Mouse (Mus musculus) hindbrain, embryonic 16.5 days (tissue): ENCODE results near the gene Fam162b. TPM values are rescaled to one million over a fixed set of nuclear protein-coding genes. Genes with fewer than 3 reads are reported as not detected.

Source experiments
- ATAC-seq: fragments of 200-750 bp; cut with Nextera tagmentation; 2 replicates; pipeline ENCODE4 v1.8.0; 2017; ENCODE audit warnings: moderate TSS enrichment, moderate library complexity
- H3K27ac ChIP-seq: fragments of 300-500 bp; sonication (generic); 2 replicates; pipeline ENCODE4 v1.5.1; 2014; ENCODE audit warnings: low read depth, mild to moderate bottlenecking, control low read depth, low read length, moderate library complexity
- H3K27me3 ChIP-seq: fragments of 300-500 bp; sonication (generic); replicated peaks from 2 replicates; pipeline ENCODE4 v1.6.1; 2014; ENCODE audit warnings: low read length; ENCODE audit not compliant: control insufficient read depth, insufficient read depth
- H3K36me3 ChIP-seq: fragments of 300-500 bp; sonication (generic); 2 replicates; pipeline ENCODE4 v1.6.1; 2014; ENCODE audit warnings: mild to moderate bottlenecking, low read length, moderate library complexity, mixed read lengths; ENCODE audit not compliant: control insufficient read depth, insufficient read depth
- H3K4me1 ChIP-seq: fragments of 300-500 bp; sonication (generic); 2 replicates; pipeline ENCODE4 v1.6.1; 2014; ENCODE audit warnings: low read depth, low read length; ENCODE audit not compliant: control insufficient read depth, insufficient read depth
- H3K4me2 ChIP-seq: fragments of 300-500 bp; sonication (generic); 2 replicates; pipeline ENCODE4 v1.6.1; 2014; ENCODE audit warnings: mild to moderate bottlenecking, low read length, control low read depth, moderate library complexity
- H3K4me3 ChIP-seq: fragments of 300-500 bp; sonication (generic); 2 replicates; pipeline ENCODE4 v1.5.1; 2014; ENCODE audit warnings: mild to moderate bottlenecking, low read length, control low read depth, moderate library complexity
- H3K9ac ChIP-seq: fragments of 300-500 bp; sonication (generic); 2 replicates; pipeline ENCODE4 v1.6.1; 2014; ENCODE audit warnings: low read depth, mild to moderate bottlenecking, control low read depth, low read length, moderate library complexity
- H3K9me3 ChIP-seq: fragments of 300-500 bp; sonication (generic); 2 replicates; pipeline ENCODE4 v1.6.1; 2014; ENCODE audit warnings: mild to moderate bottlenecking, low read length, moderate library complexity; ENCODE audit not compliant: control insufficient read depth
- WGBS: fragments of 180-500 bp; shearing (Covaris S2); extraction: QIAGEN DNeasy Blood & Tissue Kit; methylation state at CpG from one replicate; pipeline ENCODE4 v1.1.7; 2014; 5-methylcytosine and 5-hydroxymethylcytosine counted together
- polyA plus RNA-seq: library from polyadenylated mRNA; unstranded; fragments of >200 nt; fragmentation: Nextera tagmentation; extraction: Ambion mirVana; gene quantifications from 2 replicates; pipeline ENCODE4 v1.2.1, GENCODE M21; 2015

Gene Fam162b
- 2.2 and 2.8 TPM in 2 replicates for polyA plus RNA-seq

DNA sequence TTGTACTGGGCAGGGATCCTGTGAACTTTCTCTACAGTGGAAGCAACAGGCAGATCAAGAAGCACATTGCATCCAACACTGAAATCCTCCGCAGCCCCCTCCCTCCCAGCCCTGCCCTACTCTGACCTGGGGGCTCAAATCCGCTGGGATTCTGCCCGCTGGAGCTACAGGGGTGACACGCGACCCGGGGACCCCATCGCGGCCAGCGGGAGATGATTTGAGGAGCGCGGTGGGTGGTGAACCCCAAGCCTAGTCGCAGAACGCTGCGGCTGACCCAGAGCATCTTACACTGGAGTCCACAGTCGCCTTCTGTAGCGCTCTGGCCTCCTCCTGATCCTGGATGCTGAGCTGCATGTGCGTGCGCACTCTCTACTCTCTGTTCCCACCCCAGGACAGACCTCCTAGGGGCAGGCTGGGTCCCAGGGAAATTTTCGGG, at the start of gene Fam162b:
TSS of gene Fam162b (minus strand) at position 379 of the 436 bp plus-strand sequence.
- peak within 1 kb of the TSS; percentile 69 for H3K4me2 ChIP-seq
- H3K27me3 ChIP-seq: peaks cover 4% of the 10 kb centered on the region
- 3% methylated on average over 19 of the region's 19 CpGs for WGBS
- 0 out of 2 replicates have a peak, but pooled peaks have one; percentile 58 for ATAC-seq
- peaks cover 6% of the 10 kb centered on the region for H3K4me1 ChIP-seq
- H3K4me3 ChIP-seq: peak within 1 kb of the TSS; percentile 37
- H3K9ac ChIP-seq: peak within 1 kb of the TSS; percentile 29
- H3K36me3 ChIP-seq: no peaks in the 10 kb centered on the region
- no peaks in the 10 kb centered on the region for H3K9me3 ChIP-seq
- H3K27ac ChIP-seq: no peak within 1 kb of the TSS

DNA sequence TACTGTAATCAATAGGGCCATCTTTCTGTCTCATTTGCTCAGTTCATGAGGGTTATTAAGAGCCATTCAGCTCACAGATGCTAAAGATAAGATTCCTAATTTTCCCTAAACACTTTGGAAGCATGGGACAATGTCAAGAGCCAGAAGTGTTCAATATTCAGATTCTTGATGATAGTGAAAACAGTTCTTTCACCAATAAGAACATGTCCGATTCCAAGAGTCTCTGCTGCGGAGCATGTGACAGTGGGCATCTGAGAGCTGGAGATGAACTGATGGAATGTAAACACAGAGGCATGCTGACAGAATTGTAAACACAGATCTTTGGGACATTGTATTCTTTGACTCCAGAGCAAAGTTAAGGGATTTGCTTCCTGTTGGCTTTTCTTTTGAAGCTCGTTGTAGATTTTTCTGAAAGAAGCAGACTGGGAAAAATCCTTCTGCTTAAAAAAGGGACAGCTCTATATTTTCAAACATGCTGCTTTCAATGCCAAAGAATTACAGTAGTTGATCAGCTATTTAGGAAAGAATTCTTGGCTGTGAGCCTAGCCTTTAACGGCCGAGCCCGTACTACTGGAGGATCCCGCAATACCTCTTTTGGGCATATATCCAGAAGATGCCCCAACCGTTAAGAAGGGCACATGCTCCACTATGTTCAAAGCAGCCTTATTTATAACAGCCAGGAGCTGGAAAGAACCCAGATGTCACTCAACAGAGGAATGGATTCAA, 41.3 kb upstream of the Fam162b start, which contains the start of gene Gprc6a:
TSS of gene Gprc6a (minus strand) at position 51 of the 726 bp plus-strand sequence.
- WGBS: 45% methylated on average over 8 of the region's 8 CpGs
- ATAC-seq: no peak

DNA sequence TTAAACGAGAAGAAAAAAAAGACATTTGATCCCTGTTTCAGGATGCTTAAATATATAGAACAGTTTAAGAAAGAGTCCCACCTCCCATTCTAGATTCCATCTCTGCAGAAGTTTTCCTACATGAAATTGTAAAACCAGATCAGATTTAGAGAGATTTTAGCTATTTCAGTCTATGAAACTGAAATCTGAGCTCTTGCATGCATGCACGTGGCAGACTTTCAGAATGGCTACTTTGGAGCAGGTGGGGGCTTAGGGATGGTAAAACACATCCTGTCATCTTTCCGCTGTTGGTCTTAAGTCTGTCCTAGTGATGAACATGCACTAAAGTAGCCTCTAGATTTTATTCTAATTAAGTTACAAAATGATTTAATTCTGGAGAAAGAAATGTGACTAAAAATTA, 30.9 kb upstream of the Fam162b start:
- H3K4me1 ChIP-seq: no peaks in the 10 kb centered on the region
- no peak overlapping the region for H3K4me2 ChIP-seq
- no peaks in the 10 kb centered on the region for H3K27me3 ChIP-seq
- no peak for ATAC-seq
- H3K27ac ChIP-seq: no peak overlapping the region
- no peaks in the 10 kb centered on the region for H3K9me3 ChIP-seq
- no peaks in the 10 kb centered on the region for H3K36me3 ChIP-seq
- H3K9ac ChIP-seq: no peak overlapping the region
- WGBS: 94% methylated on average over 3 of the region's 3 CpGs
- no peak overlapping the region for H3K4me3 ChIP-seq

More for the DNA sequence above, 41.3 kb upstream of the Fam162b start, which contains the start of gene Gprc6a:
- no peak within 1 kb of the TSS for H3K4me2 ChIP-seq
- H3K9ac ChIP-seq: no peak within 1 kb of the TSS
- H3K9me3 ChIP-seq: no peaks in the 10 kb centered on the region
- no peaks in the 10 kb centered on the region for H3K4me1 ChIP-seq
- no peaks in the 10 kb centered on the region for H3K36me3 ChIP-seq
- H3K4me3 ChIP-seq: no peak within 1 kb of the TSS
- H3K27ac ChIP-seq: no peak within 1 kb of the TSS
- no peaks in the 10 kb centered on the region for H3K27me3 ChIP-seq

DNA sequence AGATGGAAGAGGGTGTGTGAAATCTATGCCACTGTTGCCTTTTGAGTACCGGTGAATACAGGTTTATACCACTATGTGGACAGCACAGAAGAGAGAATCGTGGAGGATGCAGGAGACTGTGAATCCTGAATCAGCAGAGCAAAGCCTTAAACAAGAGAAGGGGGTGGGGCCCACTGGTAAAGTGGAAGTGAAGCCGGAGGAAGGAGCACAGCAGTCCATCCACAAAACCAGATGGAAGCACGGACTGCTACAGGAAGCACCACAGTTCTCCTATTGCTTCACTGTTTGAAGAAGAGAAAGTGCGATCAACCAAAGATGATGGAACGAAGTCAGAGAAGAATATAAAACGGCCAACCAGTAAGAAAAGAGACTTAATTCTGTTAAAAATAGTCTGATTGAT, 29.8 kb upstream of the Fam162b start:
- no peak for ATAC-seq
- Histone ChIP-seq H3K4me2 (no peak overlapping the region), H3K27me3 (no peaks in the 10 kb centered on the region), H3K4me3 (no peak overlapping the region), H3K9ac (no peak overlapping the region), H3K9me3 (no peaks in the 10 kb centered on the region), H3K36me3 (no peaks in the 10 kb centered on the region), H3K27ac (no peak overlapping the region), H3K4me1 (no peaks in the 10 kb centered on the region)
- WGBS: 60% methylated on average over 7 of the region's 7 CpGs

DNA sequence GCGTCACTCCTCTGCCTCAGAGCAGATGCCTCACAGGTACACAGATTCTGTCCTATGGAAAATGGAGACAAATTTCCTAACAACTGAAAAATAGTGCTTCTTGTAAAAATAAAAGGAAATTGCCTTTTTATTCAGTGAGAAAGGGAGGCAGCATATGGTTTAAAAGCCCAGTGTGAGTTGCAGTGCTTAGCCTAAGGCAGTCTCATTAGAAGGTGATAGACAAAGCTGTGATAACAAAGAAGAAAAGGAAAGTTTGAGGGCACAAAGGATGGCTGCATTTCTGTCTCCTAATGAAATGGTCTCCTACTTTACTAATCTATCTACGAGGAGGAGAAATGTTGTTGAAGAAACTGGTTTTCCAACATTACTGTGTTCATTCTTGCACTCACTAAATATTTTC, 28.2 kb upstream of the Fam162b start:
- WGBS: 84% methylated on average over 2 of the region's 2 CpGs
- Histone ChIP-seq H3K9me3 (no peaks in the 10 kb centered on the region), H3K4me2 (no peak overlapping the region), H3K4me3 (no peak overlapping the region), H3K36me3 (no peaks in the 10 kb centered on the region), H3K27ac (no peak overlapping the region), H3K27me3 (no peaks in the 10 kb centered on the region), H3K9ac (no peak overlapping the region), H3K4me1 (no peaks in the 10 kb centered on the region)
- ATAC-seq: no peak

DNA sequence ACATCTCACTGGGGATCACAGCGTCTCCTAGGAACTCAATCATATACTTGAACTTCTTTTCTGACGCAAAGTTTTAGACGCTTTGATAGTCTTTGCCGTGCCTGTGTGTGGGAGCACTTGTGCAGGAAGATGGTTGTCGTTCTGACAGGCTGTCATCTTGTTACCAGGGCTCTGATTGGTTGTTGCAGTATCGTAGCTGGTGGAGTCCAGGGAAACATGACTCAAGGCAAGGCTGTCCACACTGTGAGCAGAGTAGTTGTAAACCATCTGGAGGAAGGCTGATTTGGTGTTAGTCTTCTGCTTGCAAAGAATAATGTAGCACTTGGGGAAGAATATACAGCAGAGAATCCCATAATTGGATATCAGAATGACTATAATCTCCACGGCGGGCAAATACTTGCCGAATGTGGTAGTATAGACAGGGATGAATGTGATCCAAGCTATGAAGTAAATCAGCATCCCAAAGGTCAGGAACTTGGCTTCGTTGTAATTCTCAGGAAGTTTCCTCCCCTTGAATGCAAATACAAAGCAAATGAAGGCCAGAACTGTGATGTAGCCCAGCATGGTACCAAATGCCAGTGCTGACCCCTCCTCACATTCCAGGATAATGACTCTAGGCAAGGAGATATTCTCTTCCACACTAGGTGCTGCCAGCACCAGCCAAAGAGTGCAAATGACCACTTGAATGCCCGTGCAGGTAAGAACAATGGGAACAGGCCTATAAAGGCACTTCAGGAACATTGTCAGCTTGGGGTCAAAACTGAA, 24.7 kb upstream of the Fam162b start:
- no peaks in the 10 kb centered on the region for H3K27me3 ChIP-seq
- H3K9ac ChIP-seq: no peak overlapping the region
- no peaks in the 10 kb centered on the region for H3K36me3 ChIP-seq
- ATAC-seq: no peak
- H3K4me1 ChIP-seq: no peaks in the 10 kb centered on the region
- no peak overlapping the region for H3K4me3 ChIP-seq
- no peak overlapping the region for H3K27ac ChIP-seq
- 73% methylated on average over 11 of the region's 11 CpGs for WGBS
- no peaks in the 10 kb centered on the region for H3K9me3 ChIP-seq
- H3K4me2 ChIP-seq: no peak overlapping the region

DNA sequence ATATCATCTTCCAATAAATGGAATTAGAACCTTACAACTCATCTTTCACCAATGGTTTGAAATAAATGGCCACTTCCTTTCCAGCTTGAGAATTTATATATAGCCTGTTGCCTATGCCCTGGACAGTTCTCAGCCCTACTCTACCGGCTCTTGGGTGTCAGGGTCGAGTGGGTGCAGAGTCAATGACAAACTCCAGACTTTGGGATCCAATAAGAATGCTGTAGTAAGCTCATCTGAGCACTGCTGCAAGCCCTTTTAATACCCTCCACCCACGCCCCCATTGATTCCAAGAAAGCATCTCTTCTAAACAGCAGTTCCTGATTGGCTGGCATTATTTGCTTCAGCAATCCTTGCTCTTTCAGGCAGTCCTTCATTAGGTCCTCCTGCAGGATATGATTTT, 23.1 kb upstream of the Fam162b start:
- H3K4me1 ChIP-seq: no peaks in the 10 kb centered on the region
- H3K4me2 ChIP-seq: no peak overlapping the region
- no peaks in the 10 kb centered on the region for H3K27me3 ChIP-seq
- no peaks in the 10 kb centered on the region for H3K9me3 ChIP-seq
- WGBS: 87% methylated on average over 3 of the region's 3 CpGs
- H3K9ac ChIP-seq: no peak overlapping the region
- ATAC-seq: no peak
- H3K27ac ChIP-seq: no peak overlapping the region
- no peak overlapping the region for H3K4me3 ChIP-seq
- H3K36me3 ChIP-seq: no peaks in the 10 kb centered on the region

DNA sequence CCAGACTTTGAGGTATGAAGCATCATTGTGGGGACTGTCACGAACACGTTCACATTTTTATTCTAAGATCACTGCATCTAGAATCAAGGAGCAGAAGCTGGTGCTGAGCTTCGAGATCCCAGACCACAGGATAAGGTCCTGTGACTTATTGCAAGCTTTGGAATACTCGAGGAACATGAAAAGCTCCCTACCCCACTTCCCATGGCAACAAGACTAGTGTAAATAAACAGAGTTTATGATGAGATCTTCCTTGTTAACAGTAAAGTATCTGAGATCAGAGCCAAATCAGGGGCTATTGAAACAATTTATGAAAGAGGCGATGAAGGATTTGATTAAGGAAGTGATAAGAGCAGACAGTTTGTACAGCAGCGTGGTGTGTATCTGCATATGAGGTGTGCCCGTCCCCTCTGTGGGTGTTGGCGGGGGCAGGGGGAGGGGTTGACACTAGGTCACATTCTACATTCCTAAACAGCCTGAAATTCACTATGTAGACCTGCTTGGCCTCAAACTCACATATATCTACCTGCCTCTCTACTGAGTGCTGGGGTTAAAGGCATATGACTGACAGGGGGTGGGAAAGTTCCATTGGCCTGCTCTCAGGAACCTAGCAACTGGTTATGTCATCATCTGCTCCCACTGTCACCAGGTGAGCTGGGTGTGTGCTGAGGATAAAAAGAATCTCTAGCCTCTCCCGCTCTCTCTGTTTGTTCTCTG, 21.8 kb upstream of the Fam162b start:
- H3K4me3 ChIP-seq: no peak overlapping the region
- 81% methylated on average over 9 of the region's 9 CpGs for WGBS
- ATAC-seq: no peak
- no peak overlapping the region for H3K4me2 ChIP-seq
- no peaks in the 10 kb centered on the region for H3K36me3 ChIP-seq
- H3K4me1 ChIP-seq: no peaks in the 10 kb centered on the region
- H3K27ac ChIP-seq: no peak overlapping the region
- no peak overlapping the region for H3K9ac ChIP-seq
- H3K9me3 ChIP-seq: no peaks in the 10 kb centered on the region
- no peaks in the 10 kb centered on the region for H3K27me3 ChIP-seq
